Mouse (Mus musculus) brown adipose tissue, adult 24 weeks (tissue): ENCODE results near the gene Tmem119. TPM values are rescaled to one million over a fixed set of nuclear protein-coding genes. Genes with fewer than 3 reads are reported as not detected.

Experiments used
- H3K27ac ChIP-seq: fragments of 200-500 bp; replicated peaks from 2 replicates; pipeline ENCODE4 v1.5.1; 2012; ENCODE audit warnings: low read depth, mild to moderate bottlenecking, low read length
- H3K4me1 ChIP-seq: fragments of 200-500 bp; 2 replicates; pipeline ENCODE4 v1.6.1; 2012; ENCODE audit warnings: low read length, mixed read lengths; ENCODE audit not compliant: control insufficient read depth, insufficient read depth, insufficient read length
- H3K4me3 ChIP-seq: fragments of 200-500 bp; 2 replicates; pipeline ENCODE4 v1.5.1; 2012; ENCODE audit warnings: low read depth, mild to moderate bottlenecking, low read length, moderate library complexity; ENCODE audit not compliant: insufficient read depth
- polyA plus RNA-seq: library from polyadenylated mRNA; stranded (reverse); fragments of >200 nt; gene quantifications from 2 replicates; pipeline ENCODE4 v1.2.4, GENCODE M21; 2012; ENCODE audit not compliant: missing spikeins, insufficient read depth, insufficient read length

Gene Tmem119
- polyA plus RNA-seq, 1 experiment, result 1.5 TPM

DNA sequence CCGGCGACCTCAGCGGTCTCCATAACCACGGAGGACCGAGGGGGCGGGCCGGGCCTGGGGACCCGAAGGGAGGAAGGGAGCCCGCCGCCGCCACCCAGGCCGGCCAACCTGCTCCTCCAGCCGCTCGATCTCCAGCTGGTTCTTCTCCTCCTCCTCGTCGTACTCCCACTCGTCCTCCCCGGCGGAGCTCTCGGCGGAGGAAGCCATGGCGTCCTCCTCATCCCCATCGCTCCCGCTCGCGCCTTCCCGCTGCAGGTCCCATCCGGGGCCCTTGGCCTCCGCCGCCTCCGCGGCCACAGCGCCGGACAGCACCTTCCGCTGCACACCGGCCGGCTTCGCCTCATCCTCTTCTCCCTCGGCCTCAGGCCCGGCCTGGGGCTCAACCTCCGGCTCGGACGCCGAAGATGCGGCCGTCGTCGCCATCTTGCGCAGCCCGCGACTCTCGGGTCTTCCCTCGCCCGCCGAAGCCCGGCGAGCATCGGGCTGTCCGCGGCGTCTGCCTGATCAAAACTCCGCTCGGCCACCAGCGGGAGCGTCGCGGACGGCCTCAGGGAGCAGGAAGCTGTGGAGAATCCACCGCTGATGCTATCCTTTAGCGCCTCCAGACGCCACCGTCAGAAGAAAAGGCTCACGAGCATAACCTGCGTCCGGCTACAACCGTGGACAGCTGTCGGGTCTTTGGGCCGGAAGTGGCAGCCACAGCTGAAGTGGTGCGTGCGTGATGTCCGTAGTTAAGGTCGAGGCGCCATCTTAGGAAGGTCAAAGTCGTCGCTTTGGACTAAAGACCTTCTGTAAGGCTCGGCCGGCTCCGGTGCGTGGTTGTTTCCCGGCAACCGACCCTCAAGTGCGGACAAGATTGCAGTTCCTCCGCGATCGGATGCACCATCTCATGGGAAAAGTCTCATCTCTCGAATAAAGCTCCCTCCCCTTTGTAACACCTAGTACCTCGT is 28.8 kb downstream of the Tmem119 start:
- Histone ChIP-seq H3K4me3 (peak overlapping the region; percentile 93), H3K27ac (peak overlapping the region; percentile 99), H3K4me1 (peaks cover 5% of the 10 kb centered on the region; the same call in 1 of the 2 replicates)

GRCm38 (mm10) chr5:113768806-113769205 is 31.5 kb downstream of the Tmem119 start:
- H3K27ac ChIP-seq, result no peak overlapping the region
- H3K4me3 ChIP-seq, result no peak overlapping the region
- H3K4me1 ChIP-seq, result peaks cover 5% of the 10 kb centered on the region; the same call in 1 of the 2 replicates

DNA sequence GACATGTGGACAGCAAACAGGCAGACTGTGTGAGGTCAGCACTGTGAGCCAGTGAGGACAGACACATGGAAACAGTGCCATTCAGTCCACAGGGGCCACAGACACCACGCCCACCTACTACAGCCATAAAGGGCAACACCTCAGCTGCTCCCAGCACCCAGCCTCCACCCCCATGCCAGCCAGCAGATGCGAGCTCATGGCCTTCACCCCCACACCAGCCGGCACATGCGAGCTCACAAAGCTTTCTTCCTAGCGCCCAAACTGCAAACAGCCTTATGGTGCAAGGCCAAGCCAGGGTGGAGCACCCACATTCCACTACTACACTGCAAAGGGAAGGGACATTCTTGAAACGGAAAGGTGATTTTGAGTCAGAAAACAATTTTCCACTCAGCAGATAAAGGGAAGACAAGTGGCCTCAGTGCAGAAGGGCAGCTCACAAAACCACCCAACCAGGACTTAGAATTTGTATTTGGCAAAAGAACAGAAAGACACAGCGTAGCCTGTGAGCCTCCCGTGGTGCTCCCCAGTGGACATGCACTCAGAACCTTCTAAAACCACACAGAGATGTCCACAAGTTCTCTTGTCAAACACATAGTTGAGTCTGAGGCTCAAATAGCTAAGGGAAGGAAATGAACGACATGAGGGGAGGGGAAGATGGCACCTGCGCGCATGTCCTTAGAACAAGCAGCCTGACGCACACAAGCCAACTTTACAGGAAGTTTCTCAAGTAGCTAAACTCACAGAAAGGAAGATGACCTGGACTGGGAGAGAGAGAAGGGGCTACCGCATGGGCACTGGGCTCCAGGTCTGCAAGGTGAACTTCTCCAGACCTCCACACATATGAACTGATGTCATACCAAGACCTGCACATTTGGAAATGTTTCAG is 34.4 kb downstream of the Tmem119 start:
- no peak overlapping the region for H3K4me3 ChIP-seq
- H3K27ac ChIP-seq, result no peak overlapping the region
- peaks cover 5% of the 10 kb centered on the region; the same call in 1 of the 2 replicates for H3K4me1 ChIP-seq

DNA sequence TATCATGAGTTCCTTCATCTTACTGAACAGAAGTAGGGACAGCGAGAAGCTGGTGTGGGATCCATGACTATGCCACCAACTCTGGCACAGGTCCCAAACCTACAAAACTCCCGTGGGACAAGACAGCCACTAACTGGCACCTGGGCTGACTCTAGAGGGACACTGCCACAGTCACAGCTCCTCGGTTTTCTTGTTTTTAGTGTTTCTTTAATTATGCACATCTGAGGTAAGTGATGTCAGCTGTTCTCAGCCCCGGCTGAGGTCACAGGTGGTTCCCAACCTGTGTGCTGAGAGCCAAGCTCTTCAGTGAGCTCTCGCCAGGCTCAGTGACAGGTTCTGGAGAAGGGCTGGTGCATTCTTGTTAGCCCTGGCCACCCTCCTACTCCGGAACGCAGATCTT is 35.9 kb downstream of the Tmem119 start:
- no peak overlapping the region for H3K4me3 ChIP-seq
- no peaks in the 10 kb centered on the region for H3K4me1 ChIP-seq
- H3K27ac ChIP-seq, result no peak overlapping the region

DNA sequence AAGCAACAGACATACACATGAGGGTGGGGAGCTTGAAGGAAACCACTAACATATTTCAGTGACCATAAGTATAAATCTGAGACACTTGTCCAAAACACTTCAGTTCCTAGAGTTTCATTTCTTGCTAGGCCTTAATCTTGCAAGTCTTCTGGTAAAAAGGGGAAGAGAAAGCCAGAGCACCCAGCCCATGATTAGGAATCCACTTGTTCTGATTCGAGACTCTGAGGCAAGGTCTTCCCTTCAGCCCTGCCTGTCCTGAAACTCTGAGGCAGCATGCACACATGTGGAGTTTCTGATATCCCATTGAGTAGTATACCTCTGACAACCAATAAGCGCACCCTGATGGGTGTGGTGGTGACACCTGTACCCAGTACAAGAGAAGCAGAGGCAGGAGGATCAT is 38.7 kb downstream of the Tmem119 start:
- Histone ChIP-seq H3K4me1 (no peaks in the 10 kb centered on the region), H3K4me3 (no peak overlapping the region), H3K27ac (no peak overlapping the region)

DNA sequence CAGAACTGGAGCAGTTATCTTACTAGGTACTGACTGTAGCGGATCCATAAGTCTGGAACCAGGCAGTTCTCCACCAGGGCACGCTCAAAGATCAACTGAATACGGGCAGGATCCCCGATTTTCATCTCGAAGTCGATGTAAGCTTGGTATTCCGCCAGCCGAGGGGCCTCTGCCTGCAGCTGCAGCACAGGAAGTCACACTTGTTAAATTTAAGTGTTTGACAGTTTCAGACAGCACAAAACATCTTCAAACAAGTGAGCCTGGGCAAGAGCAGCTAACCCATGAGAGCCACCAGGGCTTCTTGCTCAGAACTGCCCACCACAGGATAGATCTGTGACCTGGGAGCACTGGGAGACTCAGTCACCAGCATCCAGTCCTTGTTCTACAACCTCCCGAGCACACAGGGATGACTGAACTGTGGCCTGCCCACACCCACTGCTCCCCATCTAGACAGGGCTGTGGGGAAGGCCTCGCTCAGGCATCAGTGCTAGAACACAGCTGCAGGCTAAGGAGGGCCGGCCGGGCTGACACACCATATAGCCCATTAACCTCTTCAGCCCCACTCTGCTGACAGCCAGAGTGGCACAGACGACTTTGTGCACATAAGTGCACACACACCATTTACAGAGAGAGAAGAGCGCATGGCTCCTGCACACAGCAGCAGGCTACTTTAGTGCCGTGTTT is 44.8 kb downstream of the Tmem119 start:
- H3K4me1 ChIP-seq, result no peaks in the 10 kb centered on the region
- no peak overlapping the region for H3K27ac ChIP-seq
- no peak overlapping the region for H3K4me3 ChIP-seq

- Histone ChIP-seq H3K4me3 (no peak overlapping the region), H3K27ac (no peak overlapping the region), H3K4me1 (no peaks in the 10 kb centered on the region)
These were observed 48.7 kb downstream of the Tmem119 start for GRCm38 (mm10) chr5:113751521-113752157.

- H3K4me1 ChIP-seq, result no peaks in the 10 kb centered on the region
- H3K4me3 ChIP-seq, result no peak overlapping the region
- H3K27ac ChIP-seq, result no peak overlapping the region
These were observed 51.6 kb downstream of the Tmem119 start for GRCm38 (mm10) chr5:113748556-113749331.

DNA sequence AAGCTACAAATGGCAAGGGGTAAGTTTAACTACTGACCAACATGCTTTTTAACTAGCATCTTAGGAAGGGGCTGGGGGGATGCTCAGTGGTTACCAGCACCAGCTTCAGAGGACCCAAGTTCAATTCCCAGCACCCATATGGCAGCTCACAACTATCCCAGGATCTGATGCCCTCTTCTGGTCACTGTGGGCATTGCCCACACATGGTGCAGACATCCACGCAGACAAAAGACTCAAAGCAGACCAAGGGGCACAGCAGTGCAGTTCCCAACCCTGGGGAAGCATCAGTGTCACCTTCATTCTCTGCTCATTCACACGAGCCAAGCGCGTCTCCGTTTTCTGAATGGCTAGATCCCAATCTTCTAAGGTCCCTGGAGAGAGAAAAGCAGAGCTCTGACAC is 52.7 kb downstream of the Tmem119 start:
- H3K4me3 ChIP-seq, result no peak overlapping the region
- H3K27ac ChIP-seq, result no peak overlapping the region
- H3K4me1 ChIP-seq, result no peaks in the 10 kb centered on the region

Other genes starting within 250 kb of the Tmem119 start
- gene Cmklr1, start 150.1 kb downstream of the Tmem119 start, polyA plus RNA-seq, result 10.9 and 17.4 TPM in 2 replicates
- not detected in 2 replicates for gene 1700069L16Rik, start 75.7 kb downstream of the Tmem119 start, polyA plus RNA-seq
- gene Ficd, start 64.7 kb downstream of the Tmem119 start, polyA plus RNA-seq, result 4.2 and 4.4 TPM in 2 replicates
- 5.9 and 11.4 TPM in 2 replicates for gene Sart3, start 28.0 kb downstream of the Tmem119 start, polyA plus RNA-seq
- gene Iscu, start 27.8 kb downstream of the Tmem119 start, polyA plus RNA-seq, result 426 and 447 TPM in 2 replicates
- 5.5 and 6.0 TPM in 2 replicates for gene Selplg, start 32.1 kb upstream of the Tmem119 start, polyA plus RNA-seq
- gene Coro1c, start 108.2 kb upstream of the Tmem119 start, polyA plus RNA-seq, result 12.6 and 19.9 TPM in 2 replicates
- 6.2 and 11.7 TPM in 2 replicates for gene Ssh1, start 193.4 kb upstream of the Tmem119 start, polyA plus RNA-seq
- not detected in 2 replicates for gene Dao, start 203.2 kb upstream of the Tmem119 start, polyA plus RNA-seq